Mouse (Mus musculus) Patski (cell line): ENCODE data around the gene Ankrd36. TPM values are rescaled to one million over a fixed set of nuclear protein-coding genes. Genes with fewer than 3 reads are reported as not detected.

Source experiments
- ATAC-seq: fragments of 100-300 bp; one replicate; pipeline ENCODE4 v1.8.0; 2021
- CTCF ChIA-PET: fragments of 350-600 bp; sonication (Branson Sonifier 250); formaldehyde crosslinking; loops from one replicate; lab custom pipeline; 2022; ENCODE audit warnings: inconsistent platforms; lab: Charles Lee
- POLR2A ChIA-PET: fragments of 350-600 bp; sonication (Branson Sonifier 250); formaldehyde crosslinking; loops from one replicate; lab custom pipeline; 2022; ENCODE audit warnings: antibody characterized with exemption, inconsistent platforms; lab: Charles Lee
- DNase-seq: peaks from one replicate; pipeline ENCODE4 v3.0.0-alpha.2; 2011; ENCODE audit warnings: low read depth, low spot score
- H3K27me3 ChIP-seq: fragments of 371-371 bp; one replicate; pipeline ENCODE4 v1.5.1; 2021
- CTCF ChIP-seq: fragments of 100-300 bp; IDR thresholded peaks from one replicate; pipeline ENCODE4 v1.5.1; 2021
- in situ Hi-C: fragments of 300-500 bp; cut with MboI; formaldehyde crosslinking; loops from 3 replicates; pipeline ENCODE4 v1.11.1; 2018; ENCODE audit warnings: low pct_unique_long_range_greater_than_20kb, mixed read lengths
- polyA plus RNA-seq: library from polyadenylated mRNA; unstranded; gene quantifications from one replicate; pipeline ENCODE4 v1.2.3, GENCODE M21; 2021

The Ankrd36 gene
- polyA plus RNA-seq, 1 experiment from 2014 or later, result not detected

GRCm38 (mm10) chr11:5643085-5643484 lies 73.6 kb downstream of the Ankrd36 start:
- ChIA-PET POLR2A (no interaction called here), CTCF (no interaction called here)
- TF ChIP-seq CTCF, result no peak
- peaks cover 33% of the 10 kb centered on the region for H3K27me3 ChIP-seq
- in situ Hi-C loops, result no loop called here
- DNase-seq (no peak), ATAC-seq (no peak)

- peak; percentile 70 for TF ChIP-seq CTCF
- CTCF ChIA-PET, result interaction anchor here (1.4 kb wide), 1 partner anchor 303 kb away, joined by 3 read pairs; no protein-coding TSS in a partner anchor
- DNase-seq (no peak), ATAC-seq (no peak)
- in situ Hi-C loops, result no loop called here
- POLR2A ChIA-PET, result interaction anchor here (0.6 kb wide), 2 partner anchors 104 to 359 kb away, joined by 4 to 8 read pairs; no protein-coding TSS in a partner anchor
- peaks cover 16% of the 10 kb centered on the region for H3K27me3 ChIP-seq
Measured at GRCm38 (mm10) chr11:5650321-5650720, 80.8 kb downstream of the Ankrd36 start.

GRCm38 (mm10) chr11:5682541-5682940 lies 113.1 kb downstream of the Ankrd36 start:
- in situ Hi-C loops, result no loop called here
- TF ChIP-seq CTCF, result no peak
- ChIA-PET CTCF (no interaction called here), POLR2A (no interaction called here)
- ATAC-seq (no peak), DNase-seq (no peak)
- H3K27me3 ChIP-seq, result peaks cover 9% of the 10 kb centered on the region

GRCm38 (mm10) chr11:5684283-5684682 lies 114.8 kb downstream of the Ankrd36 start:
- DNase-seq (no peak), ATAC-seq (no peak)
- POLR2A ChIA-PET, result no interaction called here
- in situ Hi-C loops, result no loop called here
- no peaks in the 10 kb centered on the region for H3K27me3 ChIP-seq
- no peak for TF ChIP-seq CTCF
- CTCF ChIA-PET, result no interaction called here

GRCm38 (mm10) chr11:5691775-5692174 lies 122.3 kb downstream of the Ankrd36 start:
- ChIA-PET CTCF (interaction anchor here (1.2 to 1.7 kb wide), 3 partner anchors 9 to 14 kb away, joined by 3 to 5 read pairs (median 4); no protein-coding TSS in a partner anchor), POLR2A (no interaction called here)
- no peaks in the 10 kb centered on the region for H3K27me3 ChIP-seq
- in situ Hi-C loops, result loop anchor here (5.0 kb wide), 1 partner anchor 204 kb away; no protein-coding TSS in a partner anchor
- ATAC-seq, result no peak
- DNase-seq, result no peak
- peak; percentile 70 for TF ChIP-seq CTCF

GRCm38 (mm10) chr11:5700808-5701207 lies 131.3 kb downstream of the Ankrd36 start:
- no peak for DNase-seq
- ChIA-PET CTCF (interaction anchor here (1.3 kb wide), 1 partner anchor 9 kb away, joined by 5 read pairs; no protein-coding TSS in a partner anchor), POLR2A (no interaction called here)
- no peak for ATAC-seq
- in situ Hi-C loops, result no loop called here
- no peaks in the 10 kb centered on the region for H3K27me3 ChIP-seq
- TF ChIP-seq CTCF, result no peak

GRCm38 (mm10) chr11:5701300-5701699 lies 131.8 kb downstream of the Ankrd36 start:
- ChIA-PET POLR2A (no interaction called here), CTCF (interaction anchor here (1.3 to 1.5 kb wide), 2 partner anchors 9 to 10 kb away, joined by 4 to 5 read pairs; no protein-coding TSS in a partner anchor)
- DNase-seq, result no peak
- no peak for TF ChIP-seq CTCF
- no peak for ATAC-seq
- in situ Hi-C loops, result no loop called here
- no peaks in the 10 kb centered on the region for H3K27me3 ChIP-seq

- ChIA-PET POLR2A (no interaction called here), CTCF (interaction anchor here (1.5 kb wide), 1 partner anchor 10 kb away, joined by 4 read pairs; no protein-coding TSS in a partner anchor)
- H3K27me3 ChIP-seq, result no peaks in the 10 kb centered on the region
- DNase-seq (no peak), ATAC-seq (no peak)
- in situ Hi-C loops, result no loop called here
- TF ChIP-seq CTCF, result no peak
Measured at GRCm38 (mm10) chr11:5701821-5702220, 132.3 kb downstream of the Ankrd36 start.

GRCm38 (mm10) chr11:5702271-5702956 lies 132.9 kb downstream of the Ankrd36 start:
- no peak for ATAC-seq
- in situ Hi-C loops, result no loop called here
- CTCF ChIA-PET, result interaction anchor here (0.7 to 1.5 kb wide), 2 partner anchors 10 to 165 kb away, joined by 3 to 4 read pairs; no protein-coding TSS in a partner anchor
- DNase-seq, result no peak
- TF ChIP-seq CTCF, result no peak
- H3K27me3 ChIP-seq, result no peaks in the 10 kb centered on the region
- POLR2A ChIA-PET, result no interaction called here

- DNase-seq, result no peak
- TF ChIP-seq CTCF, result no peak
- POLR2A ChIA-PET, result no interaction called here
- in situ Hi-C loops, result no loop called here
- ATAC-seq, result no peak
- no peaks in the 10 kb centered on the region for H3K27me3 ChIP-seq
- CTCF ChIA-PET, result interaction anchor here (0.7 to 1.5 kb wide), 2 partner anchors 11 to 166 kb away, joined by 3 to 4 read pairs; no protein-coding TSS in a partner anchor
Measured at GRCm38 (mm10) chr11:5702957-5703332, 133.5 kb downstream of the Ankrd36 start.

- ChIA-PET POLR2A (no interaction called here), CTCF (no interaction called here)
- in situ Hi-C loops, result no loop called here
- H3K27me3 ChIP-seq, result no peaks in the 10 kb centered on the region
- TF ChIP-seq CTCF, result peak; percentile 6
- ATAC-seq (no peak), DNase-seq (no peak)
Measured at GRCm38 (mm10) chr11:5703341-5703740, 133.9 kb downstream of the Ankrd36 start.
